Comparison of ENCODE assay signal across 8 mouse cellular contexts in the genomic region with DNA sequence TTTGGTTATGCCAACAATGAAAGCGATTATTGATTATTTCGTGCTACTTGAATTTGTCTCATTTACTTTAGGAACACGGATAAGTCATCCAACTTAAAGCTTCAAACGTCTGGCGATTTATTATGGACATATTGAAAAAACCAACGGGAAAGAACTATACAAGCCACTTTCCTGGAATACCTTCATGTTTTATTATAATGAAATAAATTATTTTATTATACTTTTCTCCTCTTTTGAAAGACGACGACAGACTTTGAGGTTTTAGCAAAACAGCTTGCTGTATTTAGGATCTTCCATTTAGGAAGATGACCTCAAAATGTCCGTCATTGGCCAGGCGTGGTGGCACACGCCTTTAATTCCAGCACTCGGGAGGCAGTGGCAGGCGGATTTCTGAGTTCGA. TPM values are rescaled to one million over a fixed set of nuclear protein-coding genes. Genes with fewer than 3 reads are reported as not detected.
A peak's percentile ranks its signal among the peaks of the same experiment; 100 is the strongest.
DNase-seq lines count a peak whose midpoint lies in the region; ATAC-seq and TF ChIP-seq lines count a peak whose summit lies in the region.

No protein-coding gene starts in this region.

- H3K36me3 ChIP-seq in kidney, embryonic 14.5 days (ENCODE audit: control insufficient read depth, insufficient read depth, low read length), result peaks cover 24% of the 10 kb centered on the region
- H3K36me3 ChIP-seq in hindbrain, embryonic 15.5 days, result peaks cover 13% of the 10 kb centered on the region
- H3K36me3 ChIP-seq in midbrain, embryonic 16.5 days (ENCODE audit: control insufficient read depth, insufficient read depth, low read length), result peaks cover 3% of the 10 kb centered on the region; the same call in 1 of the 2 replicates

- H3K4me1 ChIP-seq in kidney, embryonic 14.5 days (ENCODE audit: control insufficient read depth, insufficient read depth, low read length), result peaks cover 21% of the 10 kb centered on the region
- H3K4me1 ChIP-seq in bone marrow macrophage, adult 2 months (ENCODE audit: control insufficient read depth, insufficient read depth, low read length), result peaks cover 12% of the 10 kb centered on the region
- peaks cover 39% of the 10 kb centered on the region for H3K4me1 ChIP-seq in hindbrain, embryonic 15.5 days (replicated peaks)
- H3K4me1 ChIP-seq in midbrain, embryonic 16.5 days (ENCODE audit: control insufficient read depth, insufficient read depth, low read length), result peaks cover 17% of the 10 kb centered on the region

- peak overlapping the region; percentile 58 for H3K4me3 ChIP-seq in kidney, embryonic 14.5 days (ENCODE audit: low read length)
- H3K4me3 ChIP-seq in bone marrow macrophage, adult 2 months (ENCODE audit: insufficient read depth, low read length), result peak overlapping the region; percentile 27; the same call in 1 of the 2 replicates
- H3K4me3 ChIP-seq in hindbrain, embryonic 15.5 days, result peak overlapping the region; percentile 59
- peak overlapping the region; percentile 59 for H3K4me3 ChIP-seq in midbrain, embryonic 16.5 days (ENCODE audit: low read depth, low read length)

- DNase-seq in kidney, adult 8-10 months, result no peak
- no peak for DNase-seq in gastrocnemius, postnatal 36 days
- no peak for DNase-seq in testis, postnatal 14 days (ENCODE audit: low spot score)
- no peak for DNase-seq in left cerebral cortex, postnatal 4 days

- H3K9ac ChIP-seq in kidney, embryonic 14.5 days (ENCODE audit: low read depth, low read length), result peak overlapping the region; percentile 40; the same call in 1 of the 2 replicates
- no peak overlapping the region; the same call in 1 of the 2 replicates for H3K9ac ChIP-seq in hindbrain, embryonic 15.5 days
- peak overlapping the region; percentile 3; the same call in 1 of the 2 replicates for H3K9ac ChIP-seq in midbrain, embryonic 16.5 days (ENCODE audit: low read depth, low read length)

- 56% methylated on average over 14 of the region's 14 CpGs for WGBS in kidney, embryonic 14.5 days
- 57% methylated on average over 14 of the region's 14 CpGs for WGBS in hindbrain, embryonic 15.5 days
- WGBS in midbrain, embryonic 16.5 days, result 58% methylated on average over 14 of the region's 14 CpGs

- H3K9me3 ChIP-seq in kidney, embryonic 14.5 days (ENCODE audit: control insufficient read depth, low read length), result no peaks in the 10 kb centered on the region
- H3K9me3 ChIP-seq in hindbrain, embryonic 15.5 days, result no peaks in the 10 kb centered on the region
- no peaks in the 10 kb centered on the region for H3K9me3 ChIP-seq in midbrain, embryonic 16.5 days (replicated peaks; ENCODE audit: control insufficient read depth, low read length, poor library complexity, severe bottlenecking)

- H3K27ac ChIP-seq in kidney, embryonic 14.5 days (ENCODE audit: low read depth, low read length), result peak overlapping the region; percentile 10; the same call in 1 of the 2 replicates
- H3K27ac ChIP-seq in bone marrow macrophage, adult 2 months (ENCODE audit: insufficient read depth, low read depth, low read length), result peak overlapping the region; percentile 51
- peak overlapping the region; percentile 81 for H3K27ac ChIP-seq in hindbrain, embryonic 15.5 days (replicated peaks)
- H3K27ac ChIP-seq in midbrain, embryonic 16.5 days (ENCODE audit: low read length), result peak overlapping the region; percentile 61

- intact Hi-C loops in gastrocnemius, postnatal 36 days (cut with DNase I), result no loop called here
- intact Hi-C loops in left cerebral cortex, postnatal 4 days (cut with DNase I), result no loop called here

- no peak for ATAC-seq in kidney, embryonic 14.5 days (ENCODE audit: low FRiP score, low TSS enrichment)
- no peak for ATAC-seq in hindbrain, embryonic 15.5 days (ENCODE audit: low FRiP score, low read depth)
- no peak for ATAC-seq in midbrain, embryonic 16.5 days

- TF ChIP-seq POLR2A in bone marrow macrophage, adult 2 months (IDR thresholded peaks at IDR 0.05; ENCODE audit: borderline replicate concordance, low read depth, low read length), result no peak

- H3K27me3 ChIP-seq in kidney, embryonic 14.5 days (ENCODE audit: control insufficient read depth, insufficient read depth, low read length), result no peaks in the 10 kb centered on the region
- no peaks in the 10 kb centered on the region for H3K27me3 ChIP-seq in hindbrain, embryonic 15.5 days
- no peaks in the 10 kb centered on the region for H3K27me3 ChIP-seq in midbrain, embryonic 16.5 days (ENCODE audit: control insufficient read depth, insufficient read depth, low read depth, low read length)

- peak overlapping the region; percentile 37 for H3K4me2 ChIP-seq in kidney, embryonic 14.5 days (replicated peaks; ENCODE audit: low read depth, low read length)
- peak overlapping the region; percentile 63 for H3K4me2 ChIP-seq in hindbrain, embryonic 15.5 days
- peak overlapping the region; percentile 52 for H3K4me2 ChIP-seq in midbrain, embryonic 16.5 days (ENCODE audit: low read length)

- TF ChIP-seq CTCF in bone marrow macrophage, adult 2 months (IDR thresholded peaks at IDR 0.05; ENCODE audit: low read depth, low read length), result no peak

RNA-seq across cellular contexts. Expression of gene Mdc1, which starts 0.8 kb away (rescaled TPM):
- 13.1 and 16.5 TPM in 2 replicates for polyA plus RNA-seq in kidney, embryonic 14.5 days (2014; fragmentation: Nextera tagmentation; extraction: Ambion mirVana)
- 16.1 and 17.7 TPM in 2 replicates for polyA plus RNA-seq in bone marrow macrophage, adult 2 months (2012; ENCODE audit: insufficient read depth, insufficient read length, missing spikeins)
- 10.0 and 10.5 TPM in 2 replicates for polyA plus RNA-seq in hindbrain, embryonic 15.5 days (2015; fragmentation: Nextera tagmentation; extraction: Ambion mirVana)
- polyA plus RNA-seq in midbrain, embryonic 16.5 days (2015; fragmentation: Nextera tagmentation; extraction: Ambion mirVana), result 8.6 and 10.3 TPM in 2 replicates
- 1 to 10 TPM; 2.9 to 3.5 TPM for total RNA-seq in gastrocnemius, postnatal 36 days (2021)
- total RNA-seq in left cerebral cortex, postnatal 4 days (2021), result 10 to 100 TPM; 30.1 to 30.4 TPM

RNA-seq across cellular contexts. Expression of gene Tubb5, which starts 2.5 kb away (rescaled TPM):
- polyA plus RNA-seq in kidney, embryonic 14.5 days (2014; fragmentation: Nextera tagmentation; extraction: Ambion mirVana), result 1,061 and 1,103 TPM in 2 replicates
- polyA plus RNA-seq in bone marrow macrophage, adult 2 months (2012; ENCODE audit: insufficient read depth, insufficient read length, missing spikeins), result 481 and 519 TPM in 2 replicates
- 1,681 and 1,706 TPM in 2 replicates for polyA plus RNA-seq in hindbrain, embryonic 15.5 days (2015; fragmentation: Nextera tagmentation; extraction: Ambion mirVana)
- polyA plus RNA-seq in midbrain, embryonic 16.5 days (2015; fragmentation: Nextera tagmentation; extraction: Ambion mirVana), result 1,852 and 1,913 TPM in 2 replicates
- 10 to 100 TPM; 34.7 to 38.6 TPM for total RNA-seq in gastrocnemius, postnatal 36 days (2021)
- total RNA-seq in left cerebral cortex, postnatal 4 days (2021), result 1,000 to 10,000 TPM; 2,525 to 2,580 TPM

RNA-seq across cellular contexts. Expression of gene Flot1, which starts 17.5 kb away (rescaled TPM):
- polyA plus RNA-seq in kidney, embryonic 14.5 days (2014; fragmentation: Nextera tagmentation; extraction: Ambion mirVana), result 35.9 and 36.1 TPM in 2 replicates
- 52.7 and 69.3 TPM in 2 replicates for polyA plus RNA-seq in bone marrow macrophage, adult 2 months (2012; ENCODE audit: insufficient read depth, insufficient read length, missing spikeins)
- polyA plus RNA-seq in hindbrain, embryonic 15.5 days (2015; fragmentation: Nextera tagmentation; extraction: Ambion mirVana), result 111 and 116 TPM in 2 replicates
- polyA plus RNA-seq in midbrain, embryonic 16.5 days (2015; fragmentation: Nextera tagmentation; extraction: Ambion mirVana), result 102 and 104 TPM in 2 replicates
- total RNA-seq in gastrocnemius, postnatal 36 days (2021), result 10 to 100 TPM; 44.0 to 44.1 TPM
- total RNA-seq in left cerebral cortex, postnatal 4 days (2021), result 100 to 1,000 TPM; 113 TPM

RNA-seq across cellular contexts. Expression of gene Ier3, which starts 19.1 kb away (rescaled TPM):
- 6.8 and 7.7 TPM in 2 replicates for polyA plus RNA-seq in kidney, embryonic 14.5 days (2014; fragmentation: Nextera tagmentation; extraction: Ambion mirVana)
- polyA plus RNA-seq in bone marrow macrophage, adult 2 months (2012; ENCODE audit: insufficient read depth, insufficient read length, missing spikeins), result 40.6 and 46.7 TPM in 2 replicates
- polyA plus RNA-seq in hindbrain, embryonic 15.5 days (2015; fragmentation: Nextera tagmentation; extraction: Ambion mirVana), result 12.7 and 16.3 TPM in 2 replicates
- 8.9 and 10.5 TPM in 2 replicates for polyA plus RNA-seq in midbrain, embryonic 16.5 days (2015; fragmentation: Nextera tagmentation; extraction: Ambion mirVana)
- 1 to 10 TPM; 5.3 to 5.4 TPM for total RNA-seq in gastrocnemius, postnatal 36 days (2021)
- 1 to 10 TPM; 4.8 to 5.1 TPM for total RNA-seq in left cerebral cortex, postnatal 4 days (2021)

RNA-seq across cellular contexts. Expression of gene Nrm, which starts 20.6 kb away (rescaled TPM):
- 53.2 and 65.2 TPM in 2 replicates for polyA plus RNA-seq in kidney, embryonic 14.5 days (2014; fragmentation: Nextera tagmentation; extraction: Ambion mirVana)
- 31.7 and 33.1 TPM in 2 replicates for polyA plus RNA-seq in bone marrow macrophage, adult 2 months (2012; ENCODE audit: insufficient read depth, insufficient read length, missing spikeins)
- polyA plus RNA-seq in hindbrain, embryonic 15.5 days (2015; fragmentation: Nextera tagmentation; extraction: Ambion mirVana), result 22.1 and 22.6 TPM in 2 replicates
- 13.5 and 14.6 TPM in 2 replicates for polyA plus RNA-seq in midbrain, embryonic 16.5 days (2015; fragmentation: Nextera tagmentation; extraction: Ambion mirVana)
- total RNA-seq in gastrocnemius, postnatal 36 days (2021), result 1 to 10 TPM; 1.6 to 2.0 TPM
- total RNA-seq in left cerebral cortex, postnatal 4 days (2021), result 1 to 10 TPM; 6.1 to 7.0 TPM

Comparison
In these comparisons a context has a peak if more than half of its experiments do, and no peak if none do; other contexts are left out.
1. H3K27ac ChIP-seq: peak in every context shown above with its lines; median percentile 81 in hindbrain, embryonic 15.5 days; 61 in midbrain, embryonic 16.5 days; 51 in bone marrow macrophage, adult 2 months; 10 in kidney, embryonic 14.5 days.